Mouse (Mus musculus): ENCODE measurements around the gene Gucd1.

GRCm38 (mm10) chr10:75355341-75355740, 162.4 kb downstream of the Gucd1 start:
- TF ChIP-seq ZC3H11A (IDR thresholded peaks at IDR 0.05; ENCODE audit: borderline replicate concordance, low read depth, low read length): no peak
- no peak for TF ChIP-seq CHD2 (IDR thresholded peaks at IDR 0.05; ENCODE audit: low read depth, low read length)
